Mouse (Mus musculus) forebrain, postnatal 0 days (tissue): ENCODE data around the gene Pbx1. TPM values are rescaled to one million over a fixed set of nuclear protein-coding genes. Genes with fewer than 3 reads are reported as not detected.

Source experiments
- ATAC-seq: fragments of 200-750 bp; cut with Nextera tagmentation; 2 replicates; pipeline ENCODE4 v1.8.0; 2017; ENCODE audit warnings: mild to moderate bottlenecking, moderate library complexity
- DNase-seq: peaks from one replicate; pipeline ENCODE4 v3.0.0-alpha.2; 2015
- H3K27ac ChIP-seq: fragments of 300-500 bp; sonication (generic); 2 replicates; pipeline ENCODE4 v1.5.1; 2014; ENCODE audit warnings: low read depth, mild to moderate bottlenecking, antibody characterized with exemption, low read length, moderate library complexity, mixed read lengths
- H3K27me3 ChIP-seq: fragments of 300-500 bp; sonication (generic); 2 replicates; pipeline ENCODE4 v1.6.1; 2014; ENCODE audit warnings: mild to moderate bottlenecking, low read length, mixed read lengths; ENCODE audit not compliant: insufficient read depth
- H3K36me3 ChIP-seq: fragments of 300-500 bp; sonication (generic); 2 replicates; pipeline ENCODE4 v1.6.1; 2014; ENCODE audit warnings: mild to moderate bottlenecking, moderate library complexity; ENCODE audit not compliant: insufficient read depth
- H3K4me1 ChIP-seq: fragments of 300-500 bp; sonication (generic); 2 replicates; pipeline ENCODE4 v1.6.1; 2014; ENCODE audit warnings: antibody characterized with exemption; ENCODE audit not compliant: insufficient read depth
- H3K4me2 ChIP-seq: fragments of 300-500 bp; sonication (generic); 2 replicates; pipeline ENCODE4 v1.6.1; 2014; ENCODE audit warnings: low read depth, mild to moderate bottlenecking, moderate library complexity
- H3K4me3 ChIP-seq: fragments of 300-500 bp; sonication (generic); 2 replicates; pipeline ENCODE4 v1.5.1; 2014; ENCODE audit warnings: low read depth, low read length, mixed read lengths
- H3K9ac ChIP-seq: fragments of 300-500 bp; sonication (generic); 2 replicates; pipeline ENCODE4 v1.6.1; 2014; ENCODE audit warnings: mild to moderate bottlenecking
- H3K9me3 ChIP-seq: fragments of 300-500 bp; sonication (generic); 2 replicates; pipeline ENCODE4 v1.6.1; 2016; ENCODE audit warnings: low read length
- CTCF ChIP-seq: sonication (generic); IDR thresholded peaks from 2 replicates; pipeline ENCODE4 v1.5.1; 2016; ENCODE audit warnings: antibody characterized with exemption, control low read depth, low read depth
- WGBS: fragments of 180-500 bp; shearing (Covaris S2); extraction: QIAGEN DNeasy Blood & Tissue Kit; methylation state at CpG from one replicate; pipeline ENCODE4 v1.1.7; 2014; 5-methylcytosine and 5-hydroxymethylcytosine counted together
- polyA plus RNA-seq: library from polyadenylated mRNA; unstranded; fragments of >200 nt; fragmentation: Nextera tagmentation; extraction: Ambion mirVana; gene quantifications from 2 replicates; pipeline ENCODE4 v1.2.1, GENCODE M21; 2015
- total RNA-seq: library from RNA; depleted of rRNA; stranded (reverse); fragments of >200 nt; gene quantifications from 2 replicates; pipeline ENCODE4 v1.2.3, GENCODE M21; 2014

Gene Pbx1
- total and polyA plus RNA-seq, 2 experiments from 2014 or later: 60.5 to 95.9 TPM

DNA sequence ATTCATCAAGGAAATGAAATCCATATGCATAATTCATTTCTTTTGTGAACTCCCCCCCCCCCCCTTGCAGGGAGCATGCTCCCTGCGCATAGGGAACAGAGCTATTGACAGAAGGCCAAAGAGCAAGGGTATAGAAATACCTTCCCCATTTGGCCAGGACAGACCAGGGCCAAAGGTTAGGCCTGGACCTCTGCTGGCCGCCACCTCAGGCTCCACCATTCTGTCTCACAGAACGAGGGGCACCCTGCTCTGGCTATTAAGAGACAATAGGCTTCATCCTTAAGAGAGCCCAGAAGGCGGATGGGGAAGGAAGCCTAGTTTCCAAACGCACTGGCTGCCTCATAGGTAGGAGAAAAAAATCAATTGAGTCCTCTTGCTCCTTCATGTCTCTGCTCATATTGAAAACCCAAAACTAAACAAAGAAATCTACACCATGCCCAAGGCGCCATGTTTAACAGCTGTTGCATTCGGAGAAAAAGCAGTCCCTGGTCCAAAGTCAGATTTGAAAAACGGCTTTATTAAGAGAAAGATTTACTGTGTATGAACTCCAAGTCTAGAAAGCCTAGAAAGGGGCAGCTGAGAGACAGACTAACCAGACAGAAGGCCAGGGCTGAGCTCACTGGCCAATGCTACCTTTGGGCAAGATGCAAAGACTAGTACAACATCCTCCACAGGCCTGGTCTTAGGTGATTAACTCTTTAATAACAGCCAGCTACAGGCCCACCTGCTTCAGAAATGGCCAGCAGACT lies 83.9 kb downstream of the Pbx1 start:
- no peak for DNase-seq
- H3K4me3 ChIP-seq: no peak overlapping the region
- no peak overlapping the region for H3K4me2 ChIP-seq
- peaks cover 18% of the 10 kb centered on the region for H3K4me1 ChIP-seq
- H3K27ac ChIP-seq: no peak overlapping the region
- no peaks in the 10 kb centered on the region for H3K27me3 ChIP-seq
- no peak overlapping the region for H3K9ac ChIP-seq
- no peaks in the 10 kb centered on the region for H3K36me3 ChIP-seq
- no peaks in the 10 kb centered on the region for H3K9me3 ChIP-seq
- ATAC-seq: no peak; the same call in 1 of the 2 replicates
- TF ChIP-seq CTCF: no peak
- 55% methylated on average over 8 of the region's 8 CpGs for WGBS

DNA sequence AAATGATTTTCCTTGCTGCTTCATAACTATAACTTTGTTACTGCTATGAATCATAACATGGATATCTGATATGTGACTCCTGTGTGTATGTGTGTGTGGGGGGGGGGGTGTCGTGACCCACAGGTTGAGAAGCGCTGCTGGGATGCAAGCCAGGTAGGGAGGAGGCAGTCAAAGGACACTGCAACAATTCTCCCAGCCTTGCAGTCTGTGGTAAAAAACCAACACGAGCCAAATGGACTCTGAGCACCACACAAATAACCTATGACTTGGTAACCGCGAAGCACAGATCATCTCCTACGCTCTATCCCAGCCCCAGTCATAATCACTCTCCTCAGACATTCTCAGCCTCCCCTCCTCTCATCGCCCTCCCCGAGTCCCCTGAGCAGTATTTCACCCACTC lies 87.2 kb downstream of the Pbx1 start:
- ATAC-seq (no peak), DNase-seq (no peak)
- WGBS: 69% methylated on average over 8 of the region's 8 CpGs
- Histone ChIP-seq H3K9ac (no peak overlapping the region), H3K4me2 (no peak overlapping the region), H3K27me3 (no peaks in the 10 kb centered on the region), H3K9me3 (no peaks in the 10 kb centered on the region), H3K36me3 (no peaks in the 10 kb centered on the region), H3K4me1 (peaks cover 29% of the 10 kb centered on the region), H3K27ac (no peak overlapping the region), H3K4me3 (no peak overlapping the region)
- TF ChIP-seq CTCF: no peak

DNA sequence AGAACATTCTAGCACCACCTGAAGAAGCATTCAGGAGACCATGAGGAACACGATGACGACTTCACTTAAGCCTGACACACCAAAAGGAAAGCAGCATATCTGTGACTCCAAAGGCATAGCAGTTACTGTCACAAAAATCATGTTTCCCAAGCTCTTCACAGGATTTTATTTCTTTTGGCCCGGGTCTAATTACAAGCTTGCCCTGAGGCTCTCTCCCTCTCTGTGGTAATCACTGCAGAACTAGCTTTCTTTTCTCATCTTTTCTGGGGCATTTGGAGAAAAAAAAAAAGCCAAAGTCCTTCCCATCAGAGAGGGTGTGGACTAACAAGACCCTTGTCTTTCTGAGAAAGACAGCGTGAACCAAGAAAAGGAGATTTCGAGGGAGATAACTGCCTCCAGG lies 87.8 kb downstream of the Pbx1 start:
- H3K4me3 ChIP-seq: no peak overlapping the region
- no peaks in the 10 kb centered on the region for H3K27me3 ChIP-seq
- TF ChIP-seq CTCF: no peak
- no peak overlapping the region for H3K9ac ChIP-seq
- no peak overlapping the region for H3K4me2 ChIP-seq
- 0 out of 2 replicates have a peak overlapping the region, but pooled peaks have one; percentile 23 for H3K27ac ChIP-seq
- H3K36me3 ChIP-seq: no peaks in the 10 kb centered on the region
- WGBS: 69% methylated on average over 5 of the region's 5 CpGs
- DNase-seq (no peak), ATAC-seq (no peak)
- H3K4me1 ChIP-seq: peaks cover 29% of the 10 kb centered on the region
- no peaks in the 10 kb centered on the region for H3K9me3 ChIP-seq

DNA sequence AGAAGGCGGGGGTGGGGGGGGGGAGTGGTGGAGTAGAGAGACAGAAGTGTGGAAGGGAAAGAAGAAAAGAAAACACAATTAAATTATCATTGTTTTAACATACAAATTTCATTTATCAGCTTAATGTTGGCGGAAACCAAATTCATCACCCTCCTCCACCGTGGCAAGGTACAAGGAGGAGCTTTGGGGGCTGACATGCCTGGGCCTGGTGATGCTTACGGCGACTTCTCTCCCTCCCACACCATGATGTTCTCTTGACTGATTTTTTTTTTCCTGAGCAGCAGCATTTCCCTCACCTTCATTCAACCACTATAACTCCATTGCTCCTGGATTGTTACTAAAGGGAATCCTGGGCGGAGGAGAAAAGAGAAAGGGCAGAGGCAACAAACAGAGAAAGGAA lies 89.8 kb downstream of the Pbx1 start:
- H3K9ac ChIP-seq: no peak overlapping the region

DNA sequence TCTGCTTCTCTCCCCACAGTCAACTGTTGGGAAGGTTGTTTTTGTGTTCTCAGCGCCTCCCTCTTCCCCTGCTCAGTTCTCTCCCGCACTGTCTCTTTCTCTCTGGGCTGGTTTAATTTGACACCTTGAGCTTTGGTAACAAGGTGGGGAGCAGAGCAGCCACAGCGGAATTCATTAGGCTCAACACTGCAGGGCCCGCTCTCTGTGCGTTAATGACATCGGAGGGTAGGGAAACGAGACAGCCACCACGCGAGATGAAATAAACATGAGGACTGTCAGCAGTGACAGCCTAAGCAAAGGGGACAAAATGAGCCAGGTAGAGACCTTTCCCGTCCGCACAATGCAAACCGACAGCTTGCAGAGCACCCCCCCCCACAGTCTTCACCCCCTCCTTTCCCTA lies 90.2 kb downstream of the Pbx1 start:
- H3K4me2 ChIP-seq: peak overlapping the region; percentile 31
- no peak overlapping the region for H3K4me3 ChIP-seq
- no peak for TF ChIP-seq CTCF
- H3K27me3 ChIP-seq: no peaks in the 10 kb centered on the region
- no peaks in the 10 kb centered on the region for H3K36me3 ChIP-seq
- DNase-seq: peak; percentile 32
- no peaks in the 10 kb centered on the region for H3K9me3 ChIP-seq
- WGBS: 8% methylated on average over 12 of the region's 12 CpGs
- no peak overlapping the region for H3K9ac ChIP-seq
- peak overlapping the region; percentile 60 for H3K27ac ChIP-seq
- peaks cover 24% of the 10 kb centered on the region for H3K4me1 ChIP-seq
- peak; percentile 61 for ATAC-seq

More for the DNA sequence above, 89.8 kb downstream of the Pbx1 start:
- Histone ChIP-seq H3K27ac (peak overlapping the region; percentile 60), H3K36me3 (no peaks in the 10 kb centered on the region), H3K27me3 (no peaks in the 10 kb centered on the region), H3K4me1 (peaks cover 24% of the 10 kb centered on the region), H3K4me2 (peak overlapping the region; percentile 31), H3K9me3 (no peaks in the 10 kb centered on the region), H3K4me3 (no peak overlapping the region)
- no peak for DNase-seq
- peak; percentile 42; the same call in 1 of the 2 replicates for ATAC-seq
- 25% methylated on average over 6 of the region's 6 CpGs for WGBS
- TF ChIP-seq CTCF: no peak

DNA sequence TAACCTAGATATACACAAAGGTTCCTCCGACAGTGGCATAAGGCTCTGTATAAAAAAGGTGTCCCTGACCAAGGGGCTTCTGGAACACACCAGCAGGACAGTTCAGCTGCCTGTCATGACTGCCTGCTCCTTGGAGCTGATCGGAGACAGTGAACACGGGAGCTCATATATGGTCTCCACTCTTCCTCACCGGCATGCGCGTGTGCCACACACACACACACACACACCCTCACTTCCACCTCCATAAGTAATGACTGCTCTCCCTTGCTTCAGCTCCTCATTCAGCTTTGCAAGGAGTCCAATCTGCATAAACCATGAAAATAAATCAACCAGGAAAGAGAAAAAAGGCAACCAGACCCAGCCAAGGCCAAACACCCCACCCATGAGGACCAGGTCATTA lies 90.7 kb downstream of the Pbx1 start:
- Histone ChIP-seq H3K36me3 (no peaks in the 10 kb centered on the region), H3K27me3 (no peaks in the 10 kb centered on the region), H3K4me2 (0 out of 2 replicates have a peak overlapping the region, but pooled peaks have one; percentile 31), H3K9me3 (no peaks in the 10 kb centered on the region), H3K27ac (peak overlapping the region; percentile 60), H3K4me1 (peaks cover 24% of the 10 kb centered on the region), H3K4me3 (no peak overlapping the region), H3K9ac (no peak overlapping the region)
- ATAC-seq: no peak
- no peak for DNase-seq
- no peak for TF ChIP-seq CTCF
- WGBS: 43% methylated on average over 6 of the region's 6 CpGs

DNA sequence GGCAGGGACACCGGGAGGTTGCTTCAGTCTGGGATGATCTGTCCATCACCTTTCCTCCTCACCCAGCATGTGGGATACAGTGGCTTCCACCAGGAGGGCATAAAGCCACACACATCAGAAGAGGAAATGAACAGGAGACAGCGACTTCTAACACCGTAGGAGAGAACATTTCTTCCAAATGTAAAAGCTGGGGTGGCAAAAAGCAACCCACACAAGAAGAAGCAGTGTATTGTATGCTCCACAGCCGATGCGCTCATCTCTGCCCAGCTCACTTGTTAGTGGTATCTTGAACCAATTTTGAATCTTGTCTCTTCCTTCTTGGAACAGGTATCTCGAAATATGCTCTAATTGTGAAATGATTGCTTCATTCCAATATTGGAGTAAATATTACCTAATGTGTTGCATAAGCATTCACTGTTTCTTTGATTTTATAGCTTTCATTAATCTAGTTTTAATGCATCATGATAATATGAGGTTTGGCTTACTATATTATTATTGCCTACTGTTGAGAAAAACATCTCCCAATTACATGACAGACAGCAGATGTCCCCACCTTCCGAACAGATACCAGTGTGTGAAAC lies 95.7 kb downstream of the Pbx1 start:
- Histone ChIP-seq H3K9ac (no peak overlapping the region), H3K27ac (no peak overlapping the region), H3K9me3 (no peaks in the 10 kb centered on the region), H3K4me3 (no peak overlapping the region), H3K4me1 (no peaks in the 10 kb centered on the region; the same call in 1 of the 2 replicates), H3K27me3 (no peaks in the 10 kb centered on the region), H3K36me3 (no peaks in the 10 kb centered on the region), H3K4me2 (no peak overlapping the region)
- no peak; the same call in 1 of the 2 replicates for ATAC-seq
- 88% methylated on average over 7 of the region's 7 CpGs for WGBS
- no peak for TF ChIP-seq CTCF
- DNase-seq: no peak
